ENCODE assay signal across 20 mouse cellular contexts in genomic region chr7:3715249-3715648, GRCm38 (mm10). TPM values are rescaled to one million over a fixed set of nuclear protein-coding genes. Genes with fewer than 3 reads are reported as not detected.
A peak's percentile ranks its signal among the peaks of the same experiment; 100 is the strongest.
DNase-seq lines count a peak whose midpoint lies in the region; ATAC-seq and TF ChIP-seq lines count a peak whose summit lies in the region.
"Had no signal": no experiment of that assay in that cellular context is flagged by ENCODE, and none has a peak within 500 bp of the region (broad histone marks: within the 10 kb centered on the region; RNA-seq: fewer than 3 reads in every experiment).

No protein-coding gene starts in this region.

- H3K9me3 ChIP-seq in hindbrain, embryonic 10.5 days, result no peaks in the 10 kb centered on the region
- H3K9me3 ChIP-seq: embryonic facial prominence, embryonic 13.5 days; forebrain, embryonic 13.5 days; heart, embryonic 10.5 days; intestine, embryonic 15.5 days had no signal

- peak overlapping the region; percentile 35; the same call in 1 of the 2 replicates for H3K27ac ChIP-seq in spleen, adult 2 months (ENCODE audit: insufficient read depth, low read length)
- no peak overlapping the region for H3K27ac ChIP-seq in hindbrain, embryonic 10.5 days
- H3K27ac ChIP-seq: embryonic facial prominence, embryonic 13.5 days; forebrain, embryonic 13.5 days; gastrocnemius, adult 2 months; heart, embryonic 10.5 days; hindbrain, embryonic 14.5 days; intestine, embryonic 15.5 days had no signal

- ATAC-seq in erythroblast, adult 5-6 weeks (replicated peaks; ENCODE audit: low FRiP score, poor library complexity, severe bottlenecking), result 0 out of 2 replicates have a peak, but pooled peaks have one; percentile 43
- ATAC-seq in monocyte, adult 5-6 weeks (replicated peaks; ENCODE audit: insufficient number of reproducible peaks, low FRiP score, low TSS enrichment, poor library complexity, severe bottlenecking), result peak; percentile 48; the same call in 1 of the 2 replicates
- ATAC-seq: forebrain, embryonic 13.5 days; intestine, embryonic 15.5 days had no signal

- peak; percentile 0 for DNase-seq in kidney, adult 9 months
- DNase-seq in kidney, postnatal 10 days, result no peak
- DNase-seq in spleen, adult 2 months (ENCODE audit: low read depth in 1 of 2, low spot score in 2 of 2), result no peak
- no peak for DNase-seq in spleen, postnatal 10 days (ENCODE audit: low spot score in 2 of 2)
- DNase-seq in hindbrain, embryonic 10.5 days (ENCODE audit: low spot score), result no peak
- no peak for DNase-seq in cerebellum, adult 11-12 months
- DNase-seq: adrenal gland, adult 2 months; adrenal gland, postnatal 25 days; gastrocnemius, adult 2 months; gastrocnemius, postnatal 25 days; heart, adult 18-20 months; heart, postnatal 10 days had no signal

- no peak for TF ChIP-seq POLR2A in spleen, adult 2 months (IDR thresholded peaks at IDR 0.05; ENCODE audit: low read depth, low read length)

- TF ChIP-seq CTCF in spleen, adult 2 months (IDR thresholded peaks at IDR 0.05; ENCODE audit: extremely low read depth, insufficient read depth, insufficient read length, insufficient replicate concordance), result no peak

- H3K4me1 ChIP-seq in spleen, adult 2 months (ENCODE audit: control insufficient read depth, insufficient read depth, insufficient read length), result no peaks in the 10 kb centered on the region
- no peaks in the 10 kb centered on the region for H3K4me1 ChIP-seq in hindbrain, embryonic 10.5 days (replicated peaks)
- H3K4me1 ChIP-seq: embryonic facial prominence, embryonic 13.5 days; forebrain, embryonic 13.5 days; heart, embryonic 10.5 days; intestine, embryonic 15.5 days had no signal

- no peak overlapping the region for H3K4me3 ChIP-seq in spleen, adult 2 months (ENCODE audit: extremely low read depth, insufficient read depth, insufficient read length)
- no peak overlapping the region for H3K4me3 ChIP-seq in hindbrain, embryonic 10.5 days
- H3K4me3 ChIP-seq: embryonic facial prominence, embryonic 13.5 days; forebrain, embryonic 13.5 days; gastrocnemius, adult 2 months; heart, embryonic 10.5 days; intestine, embryonic 15.5 days had no signal

- no peaks in the 10 kb centered on the region for H3K27me3 ChIP-seq in spleen, adult 2 months (ENCODE audit: control insufficient read depth, insufficient read depth, low read length)
- H3K27me3 ChIP-seq in hindbrain, embryonic 10.5 days (ENCODE audit: insufficient read depth, poor library complexity, severe bottlenecking), result no peaks in the 10 kb centered on the region
- H3K27me3 ChIP-seq: CH12.LX; embryonic facial prominence, embryonic 13.5 days; forebrain, embryonic 13.5 days; intestine, embryonic 15.5 days had no signal

- peaks cover 12% of the 10 kb centered on the region for H3K36me3 ChIP-seq in spleen, adult 2 months (ENCODE audit: control insufficient read depth, insufficient read depth, low read length)
- no peaks in the 10 kb centered on the region for H3K36me3 ChIP-seq in hindbrain, embryonic 10.5 days
- H3K36me3 ChIP-seq: embryonic facial prominence, embryonic 13.5 days; heart, embryonic 10.5 days; intestine, embryonic 15.5 days had no signal

- WGBS in spleen, adult 2 months, result 44% methylated on average over 1 of the region's 1 CpGs
- 70% methylated on average over 1 of the region's 1 CpGs for WGBS in hindbrain, embryonic 10.5 days

RNA-seq across cellular contexts. Expression of gene Pirb, which starts 4.9 kb away (rescaled TPM):
- 51.9 and 72.4 TPM in 2 replicates for polyA plus RNA-seq in spleen, adult 2 months (2012; rRNA removed)
- 44.4 and 48.7 TPM in 2 replicates for total RNA-seq in erythroblast, adult 5-6 weeks (2015; ENCODE audit: low replicate concordance)
- total RNA-seq in erythroblast, adult 5-6 weeks (2017; ENCODE audit: low replicate concordance), result 10.7 and 16.3 TPM in 2 replicates
- 111 to 159 TPM (median 138 TPM) in 3 replicates for total RNA-seq in monocyte, adult 5-6 weeks (2017)
- 0.07 and 0.38 TPM in 2 replicates for polyA plus RNA-seq in hindbrain, embryonic 10.5 days (2016; fragmentation: Nextera tagmentation; extraction: Ambion mirVana)

RNA-seq across cellular contexts. Expression of gene Rps9, which starts 11.5 kb away (rescaled TPM):
- 1,349 and 2,225 TPM in 2 replicates for polyA plus RNA-seq in spleen, adult 2 months (2012; rRNA removed)
- 418 and 419 TPM in 2 replicates for total RNA-seq in erythroblast, adult 5-6 weeks (2015; ENCODE audit: low replicate concordance)
- 230 and 442 TPM in 2 replicates for total RNA-seq in erythroblast, adult 5-6 weeks (2017; ENCODE audit: low replicate concordance)
- 1,184 to 2,050 TPM (median 1,737 TPM) in 3 replicates for total RNA-seq in monocyte, adult 5-6 weeks (2017)
- polyA plus RNA-seq in hindbrain, embryonic 10.5 days (2016; fragmentation: Nextera tagmentation; extraction: Ambion mirVana), result 1,151 and 1,302 TPM in 2 replicates

RNA-seq across cellular contexts. Expression of gene Mboat7, which starts 21.9 kb away (rescaled TPM):
- polyA plus RNA-seq in spleen, adult 2 months (2012; rRNA removed), result 57.0 and 57.2 TPM in 2 replicates
- 22.8 and 27.7 TPM in 2 replicates for total RNA-seq in erythroblast, adult 5-6 weeks (2015; ENCODE audit: low replicate concordance)
- total RNA-seq in erythroblast, adult 5-6 weeks (2017; ENCODE audit: low replicate concordance), result 6.1 and 8.4 TPM in 2 replicates
- total RNA-seq in monocyte, adult 5-6 weeks (2017), result 26.7 to 36.8 TPM (median 36.4 TPM) in 3 replicates
- polyA plus RNA-seq in hindbrain, embryonic 10.5 days (2016; fragmentation: Nextera tagmentation; extraction: Ambion mirVana), result 38.9 and 39.2 TPM in 2 replicates

RNA-seq across cellular contexts. Expression of gene Tsen34, which starts 22.6 kb away (rescaled TPM):
- 29.2 and 47.1 TPM in 2 replicates for polyA plus RNA-seq in spleen, adult 2 months (2012; rRNA removed)
- total RNA-seq in erythroblast, adult 5-6 weeks (2015; ENCODE audit: low replicate concordance), result 1.2 and 7.9 TPM in 2 replicates
- 1.3 and 3.2 TPM in 2 replicates for total RNA-seq in erythroblast, adult 5-6 weeks (2017; ENCODE audit: low replicate concordance)
- 17.0 to 28.1 TPM (median 19.7 TPM) in 3 replicates for total RNA-seq in monocyte, adult 5-6 weeks (2017)
- 269 and 282 TPM in 2 replicates for polyA plus RNA-seq in hindbrain, embryonic 10.5 days (2016; fragmentation: Nextera tagmentation; extraction: Ambion mirVana)

RNA-seq across cellular contexts. Expression of gene Tmc4, which starts 37.9 kb away (rescaled TPM):
- polyA plus RNA-seq in spleen, adult 2 months (2012; rRNA removed), result 7.6 and 8.4 TPM in 2 replicates
- total RNA-seq in erythroblast, adult 5-6 weeks (2015; ENCODE audit: low replicate concordance), result 0.63 TPM in 1 of 2 replicates, not detected in the other
- 2.1 and 3.6 TPM in 2 replicates for total RNA-seq in erythroblast, adult 5-6 weeks (2017; ENCODE audit: low replicate concordance)
- 1.5 to 7.6 TPM (median 2.0 TPM) in 3 replicates for total RNA-seq in monocyte, adult 5-6 weeks (2017)
- 3.5 and 5.8 TPM in 2 replicates for polyA plus RNA-seq in hindbrain, embryonic 10.5 days (2016; fragmentation: Nextera tagmentation; extraction: Ambion mirVana)
